Mouse (Mus musculus): ENCODE measurements at regions not wholly inside any gene's neighbourhood (a gene's known extent, or its start where the extent isn't known, plus 50 kb on each side); places are given as distances from the start of the nearest gene placed in this dataset.

DNA sequence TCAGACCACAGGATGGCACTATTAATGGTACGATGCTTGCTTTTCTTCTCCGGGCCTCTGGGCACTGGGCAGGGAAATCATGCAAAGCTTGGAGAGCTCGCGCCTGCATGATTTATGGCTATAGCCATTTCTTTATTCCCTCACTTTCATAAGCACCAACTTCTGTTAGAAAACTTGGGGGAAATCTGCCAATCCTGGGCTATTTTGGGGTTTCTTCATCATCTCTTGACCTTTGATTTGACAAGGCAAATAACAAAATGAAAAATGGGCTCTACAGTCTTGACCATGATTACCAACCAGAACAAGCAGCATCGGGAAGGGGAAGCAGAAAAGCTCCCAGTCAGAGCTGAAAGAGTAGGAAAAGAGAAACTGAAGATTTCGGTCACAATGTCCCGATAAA, 57.1 kb upstream of the Fbxl4 start:
- DNase-seq (ENCODE audit: low spot score) = no peak

DNA sequence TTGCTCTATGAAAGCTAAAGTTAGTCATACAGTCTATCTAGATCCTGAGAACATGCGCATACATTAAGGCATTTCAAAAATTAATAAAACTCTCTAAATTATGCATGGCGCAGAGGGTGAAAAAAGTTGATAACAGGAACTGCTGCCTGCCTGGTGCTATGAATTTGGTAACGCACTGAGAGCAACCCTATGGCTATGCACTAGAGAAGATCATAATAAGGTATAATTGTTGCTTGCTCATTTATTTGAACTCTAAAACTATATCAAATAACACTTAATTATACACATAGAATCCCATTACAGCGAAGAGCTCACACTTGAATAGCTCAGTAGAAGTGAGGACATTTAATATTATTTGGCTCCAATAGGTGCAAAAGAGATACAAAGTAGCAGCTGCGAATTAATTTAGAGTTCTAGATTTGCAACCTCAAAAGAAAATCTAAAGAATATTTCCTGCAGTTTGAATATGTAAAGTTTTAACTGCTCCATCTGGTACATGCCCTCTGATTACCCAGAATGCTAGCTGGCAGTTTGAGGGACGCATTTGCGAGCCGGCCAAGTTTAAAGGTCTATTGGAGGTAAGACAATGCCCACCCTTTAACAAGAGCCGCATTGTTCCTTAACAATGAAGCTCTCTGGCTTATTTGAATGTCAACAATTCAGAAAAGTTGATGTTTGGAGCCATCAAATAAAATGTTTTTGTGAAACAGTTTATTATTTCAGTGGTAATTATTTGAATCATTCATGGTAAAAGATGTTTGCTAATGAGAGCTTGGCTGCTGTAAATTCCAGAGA, 56.0 kb upstream of the Fbxl4 start:
- DNase-seq (ENCODE audit: low spot score) = peak; percentile 71

DNA sequence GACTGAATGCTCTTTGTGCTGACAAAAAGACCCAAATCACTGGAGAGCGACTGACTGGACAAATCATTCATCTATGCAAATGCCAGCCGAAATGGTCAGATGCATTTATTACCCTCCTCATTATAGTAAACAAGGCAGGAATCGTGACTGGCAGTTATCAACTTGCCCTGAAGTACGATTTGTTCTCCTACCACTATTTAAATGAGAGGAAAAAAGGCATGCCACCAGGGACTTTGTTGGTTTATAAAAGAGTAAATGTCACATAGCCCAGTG, 55.5 kb upstream of the Fbxl4 start:
- no peak for DNase-seq (ENCODE audit: low spot score)

DNA sequence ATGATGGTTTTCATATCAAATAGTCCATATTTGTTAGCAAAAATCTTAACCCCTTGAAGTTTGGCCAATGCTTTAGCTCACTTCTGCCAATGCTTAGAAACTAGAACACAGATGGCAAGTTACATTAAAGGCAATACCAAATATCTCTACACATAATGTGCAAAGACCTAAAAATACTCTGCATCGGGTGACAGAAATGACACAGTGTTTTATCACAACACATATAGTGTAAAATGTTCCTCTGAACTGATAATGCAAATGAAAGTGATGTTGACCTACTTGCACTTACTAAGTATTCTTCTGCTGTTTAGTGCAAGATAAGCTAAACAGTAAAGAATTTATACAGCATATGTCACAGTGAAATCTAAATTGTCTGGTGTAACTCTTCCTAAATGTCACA, 55.1 kb upstream of the Fbxl4 start:
- no peak for DNase-seq (ENCODE audit: low spot score)

Data from retina, embryonic 14.5 days (tissue).